In genomic region chr2:139276581-139276980, GRCm38 (mm10) we compare ENCODE assay signal across 29 mouse cellular contexts.
DNase-seq lines count a peak whose midpoint lies in the region; ATAC-seq and TF ChIP-seq lines count a peak whose summit lies in the region.
"Had no signal": no experiment of that assay in that cellular context is flagged by ENCODE, and none has a peak within 500 bp of the region (broad histone marks: within the 10 kb centered on the region; RNA-seq: fewer than 3 reads in every experiment).

No protein-coding gene starts in this region.

- no peaks in the 10 kb centered on the region for H3K36me3 ChIP-seq in hindbrain, postnatal 0 days (ENCODE audit: insufficient read depth, low read length)
- H3K36me3 ChIP-seq in hindbrain, embryonic 10.5 days = no peaks in the 10 kb centered on the region
- H3K36me3 ChIP-seq: G1E; hindbrain, embryonic 13.5 days; kidney, embryonic 15.5 days; limb, embryonic 10.5 days; limb, embryonic 15.5 days; liver, embryonic 13.5 days; midbrain, embryonic 10.5 days; neural tube, embryonic 12.5 days had no signal

- no peak for TF ChIP-seq CTCF in hindbrain, postnatal 0 days (IDR thresholded peaks at IDR 0.05; ENCODE audit: low read depth)

- no peaks in the 10 kb centered on the region for H3K9me3 ChIP-seq in hindbrain, postnatal 0 days (ENCODE audit: low read length)
- H3K9me3 ChIP-seq in hindbrain, embryonic 10.5 days = no peaks in the 10 kb centered on the region
- H3K9me3 ChIP-seq: hindbrain, embryonic 13.5 days; kidney, embryonic 15.5 days; limb, embryonic 10.5 days; limb, embryonic 15.5 days; liver, embryonic 13.5 days; midbrain, embryonic 10.5 days; neural tube, embryonic 12.5 days had no signal

- WGBS in hindbrain, postnatal 0 days = 59% methylated on average over 5 of the region's 5 CpGs
- WGBS in hindbrain, embryonic 10.5 days = 82% methylated on average over 5 of the region's 5 CpGs

- H3K27ac ChIP-seq in hindbrain, postnatal 0 days = no peak overlapping the region
- no peak overlapping the region for H3K27ac ChIP-seq in hindbrain, embryonic 10.5 days
- H3K27ac ChIP-seq: hindbrain, embryonic 13.5 days; kidney, embryonic 15.5 days; limb, embryonic 10.5 days; limb, embryonic 15.5 days; liver, embryonic 13.5 days; midbrain, embryonic 10.5 days; neural tube, embryonic 12.5 days had no signal

- peak; percentile 54 for DNase-seq in hindbrain, postnatal 0 days (ENCODE audit: low spot score)
- DNase-seq in hindbrain, embryonic 10.5 days (ENCODE audit: low spot score) = no peak
- DNase-seq in cerebellum, adult 8-10 months = peak; percentile 75
- DNase-seq in cerebellum, postnatal 25 days = peak; percentile 77 to 84
- DNase-seq in kidney, adult 11 months = no peak
- DNase-seq: adrenal gland, postnatal 10 days; gastrocnemius, postnatal 14 days; heart, adult 18-20 months; heart, postnatal 36 days; kidney, adult 18-20 months; kidney, postnatal 25 days; liver, embryonic 13.5 days; lung, adult 18-20 months; right cerebral cortex, adult 18-20 months; spleen, adult 18-20 months; thymus, postnatal 25 days had no signal

- no peaks in the 10 kb centered on the region for H3K4me1 ChIP-seq in hindbrain, postnatal 0 days (ENCODE audit: insufficient read depth, low read length)
- no peaks in the 10 kb centered on the region for H3K4me1 ChIP-seq in hindbrain, embryonic 10.5 days (replicated peaks)
- H3K4me1 ChIP-seq: kidney, embryonic 15.5 days; limb, embryonic 10.5 days; limb, embryonic 15.5 days; liver, embryonic 13.5 days; midbrain, embryonic 10.5 days; neural tube, embryonic 12.5 days had no signal

- H3K4me2 ChIP-seq in hindbrain, postnatal 0 days (ENCODE audit: low read depth, low read length) = no peak overlapping the region
- H3K4me2 ChIP-seq: heart, embryonic 11.5 days; hindbrain, embryonic 13.5 days; kidney, embryonic 15.5 days; limb, embryonic 15.5 days; liver, embryonic 13.5 days; neural tube, embryonic 12.5 days had no signal

- H3K4me3 ChIP-seq in hindbrain, postnatal 0 days (ENCODE audit: low read length) = no peak overlapping the region
- H3K4me3 ChIP-seq in hindbrain, embryonic 10.5 days = no peak overlapping the region
- H3K4me3 ChIP-seq: erythroblast, embryonic 14.5 days; hindbrain, embryonic 13.5 days; kidney, embryonic 15.5 days; limb, embryonic 10.5 days; limb, embryonic 15.5 days; liver, embryonic 13.5 days; midbrain, embryonic 10.5 days; myocyte; neural tube, embryonic 12.5 days had no signal

- no peaks in the 10 kb centered on the region for H3K27me3 ChIP-seq in hindbrain, postnatal 0 days (ENCODE audit: insufficient read depth, low read length)
- no peaks in the 10 kb centered on the region for H3K27me3 ChIP-seq in hindbrain, embryonic 10.5 days (ENCODE audit: insufficient read depth, poor library complexity, severe bottlenecking)
- H3K27me3 ChIP-seq: hindbrain, embryonic 13.5 days; kidney, embryonic 15.5 days; limb, embryonic 15.5 days; liver, embryonic 13.5 days; neural tube, embryonic 12.5 days had no signal

- H3K9ac ChIP-seq in hindbrain, postnatal 0 days (replicated peaks; ENCODE audit: low read length) = no peak overlapping the region
- H3K9ac ChIP-seq: hindbrain, embryonic 13.5 days; kidney, embryonic 15.5 days; limb, embryonic 15.5 days; liver, embryonic 13.5 days; neural tube, embryonic 12.5 days had no signal

- no peak for ATAC-seq in hindbrain, postnatal 0 days
- ATAC-seq in cerebellum, adult (ENCODE audit: insufficient number of reproducible peaks, low FRiP score, low TSS enrichment) = 0 out of 2 replicates have a peak, but pooled peaks have one; percentile 23
- no peak for ATAC-seq in granulocyte monocyte progenitor cell, adult 5-6 weeks (replicated peaks; ENCODE audit: poor library complexity, severe bottlenecking)
- ATAC-seq: midbrain, embryonic 16.5 days had no signal

Comparison
In these comparisons a context has a peak if more than half of its experiments do, and no peak if none do; other contexts are left out.
1. DNase-seq: peak in hindbrain, postnatal 0 days (single experiment), cerebellum, adult 8-10 months (single experiment) and cerebellum, postnatal 25 days (2 of 2); none in hindbrain, embryonic 10.5 days (single experiment) and kidney, adult 11 months (single experiment).